Mouse (Mus musculus) gastrocnemius, postnatal 14 days (tissue): ENCODE data around the gene Syngr4. TPM values are rescaled to one million over a fixed set of nuclear protein-coding genes. Genes with fewer than 3 reads are reported as not detected.

Source experiments
- DNase-seq: peaks from one replicate; pipeline ENCODE4 v3.0.0; 2021; ENCODE audit warnings: mixed read lengths
- intact Hi-C: fragments of 180-260 bp; cut with DNase I; formaldehyde crosslinking; loops from one replicate; pipeline ENCODE4 v1.15.1; 2025; ENCODE audit warnings: low total_unique reads
- total RNA-seq, 2 experiments: library from RNA; stranded (reverse); gene quantifications; 2 replicates each; pipeline ENCODE4 v1.2.3; 2021

Syngr4 gene
- total RNA-seq, 2 experiments from 2014 or later = 0.24 TPM; not detected in 1

- peak; percentile 62 for DNase-seq
- intact Hi-C loops = loop anchor here (5.0 kb wide), 1 partner anchor 59 kb away; no protein-coding TSS in a partner anchor
These were observed 23.2 kb downstream of the Syngr4 start for GRCm38 (mm10) chr7:45873061-45873947.

GRCm38 (mm10) chr7:45872624-45873023 lies 23.9 kb downstream of the Syngr4 start, which contains the start of gene Kdelr1:
Gene Kdelr1 (plus strand): TSS chr7:45872772.
- peak; percentile 88 for DNase-seq
- intact Hi-C loops = loop anchor here (5.0 kb wide), 1 partner anchor 60 kb away; no protein-coding TSS in a partner anchor

- no peak for DNase-seq
- intact Hi-C loops = loop anchor here (2.0 to 5.0 kb wide), 2 partner anchors 62 to 144 kb away; no protein-coding TSS in a partner anchor
These were observed 26.0 kb downstream of the Syngr4 start for GRCm38 (mm10) chr7:45870282-45871058.

- no peak for DNase-seq
- intact Hi-C loops = loop anchor here (2.0 to 5.0 kb wide), 2 partner anchors 63 to 145 kb away; no protein-coding TSS in a partner anchor
These were observed 26.7 kb downstream of the Syngr4 start for GRCm38 (mm10) chr7:45869787-45870186.

GRCm38 (mm10) chr7:45869107-45869670 lies 27.3 kb downstream of the Syngr4 start:
- no peak for DNase-seq
- intact Hi-C loops = no loop called here

- DNase-seq = no peak
- intact Hi-C loops = no loop called here
These were observed 28.6 kb downstream of the Syngr4 start for GRCm38 (mm10) chr7:45867871-45868270.

GRCm38 (mm10) chr7:45865925-45866910 lies 30.3 kb downstream of the Syngr4 start:
- intact Hi-C loops = no loop called here
- DNase-seq = peak; percentile 95

GRCm38 (mm10) chr7:45864435-45864834 lies 32.1 kb downstream of the Syngr4 start:
- intact Hi-C loops = no loop called here
- no peak for DNase-seq

GRCm38 (mm10) chr7:45862804-45863203 lies 33.7 kb downstream of the Syngr4 start:
- no peak for DNase-seq
- intact Hi-C loops = no loop called here

GRCm38 (mm10) chr7:45859008-45859407 lies 37.5 kb downstream of the Syngr4 start:
- intact Hi-C loops = no loop called here
- DNase-seq = no peak

GRCm38 (mm10) chr7:45856950-45857901 lies 39.3 kb downstream of the Syngr4 start:
- intact Hi-C loops = no loop called here
- DNase-seq = no peak

- intact Hi-C loops = no loop called here
- no peak for DNase-seq
These were observed 43.4 kb downstream of the Syngr4 start for GRCm38 (mm10) chr7:45853089-45853488.

- no peak for DNase-seq
- intact Hi-C loops = no loop called here
These were observed 45.9 kb downstream of the Syngr4 start for GRCm38 (mm10) chr7:45850661-45851060.

- intact Hi-C loops = no loop called here
- no peak for DNase-seq
These were observed 48.0 kb downstream of the Syngr4 start for GRCm38 (mm10) chr7:45848447-45849027.

- intact Hi-C loops = no loop called here
- DNase-seq = no peak
These were observed 53.4 kb downstream of the Syngr4 start for GRCm38 (mm10) chr7:45842950-45843744.
